Mouse (Mus musculus) olfactory bulb, adult 2 months (tissue): ENCODE measurements around the gene Fgfr2.

Experiments used
- CTCF ChIP-seq: fragments of 200-500 bp; IDR thresholded peaks from 2 replicates; pipeline ENCODE4 v1.5.1; 2012; ENCODE audit warnings: low read depth, mild to moderate bottlenecking, low read length, moderate library complexity; ENCODE audit not compliant: insufficient read depth
- POLR2A ChIP-seq: fragments of 200-500 bp; IDR thresholded peaks from 2 replicates; pipeline ENCODE4 v1.6.1; 2012; ENCODE audit warnings: mild to moderate bottlenecking, low read depth, low read length, moderate library complexity; ENCODE audit not compliant: insufficient read depth

DNA sequence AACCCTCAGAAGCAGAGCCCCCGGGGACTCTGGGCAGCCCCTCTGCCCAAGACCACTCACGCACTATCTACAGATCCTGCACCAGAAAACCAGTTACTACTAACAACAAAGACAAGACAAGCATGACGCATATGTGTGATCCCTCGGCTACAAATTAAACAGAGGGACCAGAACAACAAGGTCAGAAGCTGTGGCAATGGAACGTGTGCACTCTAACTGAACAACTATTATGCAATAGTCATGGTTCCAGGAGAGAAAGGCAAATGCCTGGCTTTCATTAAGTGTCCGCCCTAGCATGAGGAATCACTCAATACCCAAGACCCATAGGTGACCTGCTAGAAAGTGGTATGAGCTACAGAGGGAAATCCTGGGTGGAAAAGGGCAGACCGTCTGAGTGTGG lies 346.0 kb downstream of the Fgfr2 start:
- TF ChIP-seq CTCF (no peak), POLR2A (no peak)
